Mouse (Mus musculus): ENCODE results near the gene Espn. TPM values are rescaled to one million over a fixed set of nuclear protein-coding genes. Genes with fewer than 3 reads are reported as not detected.

Espn gene
- polyA plus RNA-seq, 1 experiment, result 0.48 TPM

DNA sequence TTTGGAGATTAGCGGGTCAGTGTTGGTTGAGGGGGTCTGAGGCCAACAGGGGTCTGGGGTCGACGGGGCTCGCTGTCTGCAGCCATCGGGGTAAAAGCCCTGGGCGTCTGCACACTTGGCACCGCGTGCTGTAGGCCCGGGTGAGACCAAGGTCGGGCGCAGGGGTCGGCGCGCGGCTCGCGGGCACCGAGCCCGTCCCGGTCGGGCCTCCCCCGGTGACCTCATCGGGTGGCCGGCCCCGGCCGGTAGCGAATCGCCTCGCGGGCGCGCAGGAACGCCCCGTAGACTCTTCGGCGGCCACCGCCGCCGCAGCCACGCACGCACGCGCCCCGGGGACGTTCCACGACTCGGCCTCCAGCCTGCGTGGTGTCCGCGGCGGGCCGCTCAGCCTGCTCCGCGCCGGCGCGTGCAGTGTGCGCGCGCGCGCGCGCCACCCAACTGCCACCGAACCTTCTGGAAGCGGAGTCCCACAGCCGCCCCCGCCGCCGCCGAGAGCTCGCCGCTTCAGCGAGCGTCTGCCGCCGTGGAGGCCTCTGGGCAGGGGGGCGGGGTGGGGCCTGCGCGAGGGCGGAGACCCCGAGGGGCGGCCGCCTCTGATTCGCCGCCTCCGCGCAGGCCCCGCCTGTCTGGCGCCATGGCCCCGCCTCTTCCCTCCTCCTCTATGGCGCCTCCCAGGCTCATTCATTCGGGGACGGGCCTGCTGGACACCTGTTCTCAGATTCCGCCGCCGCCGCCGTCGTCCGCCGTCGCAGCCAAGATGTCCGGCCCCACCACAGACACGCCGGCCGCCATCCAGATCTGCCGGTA is 25.6 kb upstream of the Espn start, which contains the start of gene Acot7:
Acot7 (plus strand) TSS at position 598 of the 807 bp plus-strand sequence.
- no peak for TF ChIP-seq CTCF (IDR thresholded peaks at IDR 0.05; ENCODE audit: borderline replicate concordance, extremely low read depth, insufficient read depth, insufficient read length)
- TF ChIP-seq POLR2A (IDR thresholded peaks at IDR 0.05; ENCODE audit: borderline replicate concordance, extremely low read depth, insufficient read depth, insufficient read length, poor library complexity, severe bottlenecking), result peak; percentile 87

DNA sequence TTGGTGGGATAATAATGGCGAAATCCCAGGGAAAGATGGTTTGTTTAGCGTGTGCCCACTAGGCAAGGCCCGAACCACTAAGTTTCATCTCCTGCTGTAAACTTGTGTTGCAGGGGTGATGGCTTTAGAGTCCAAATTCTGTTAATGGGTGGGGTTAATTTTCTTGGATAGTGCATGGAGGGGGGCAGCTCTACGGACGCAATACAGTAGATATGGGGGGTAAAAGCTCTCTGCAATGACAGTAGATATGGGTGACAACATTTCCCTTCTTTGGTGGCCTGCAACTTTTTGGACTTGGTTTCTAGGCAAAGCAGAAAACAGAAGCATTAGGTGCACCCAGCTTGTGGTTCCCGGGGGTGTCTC is 25.0 kb upstream of the Espn start:
- no peak for DNase-seq (ENCODE audit: low read depth)
- TF ChIP-seq POLR2A (IDR thresholded peaks at IDR 0.05; ENCODE audit: borderline replicate concordance, extremely low read depth, insufficient read depth, insufficient read length, poor library complexity, severe bottlenecking) (no peak), CTCF (IDR thresholded peaks at IDR 0.05; ENCODE audit: borderline replicate concordance, extremely low read depth, insufficient read depth, insufficient read length) (no peak)

More for the DNA sequence above, 25.6 kb upstream of the Espn start, which contains the start of gene Acot7:
- peak; percentile 98 for DNase-seq (ENCODE audit: low read depth)

DNA sequence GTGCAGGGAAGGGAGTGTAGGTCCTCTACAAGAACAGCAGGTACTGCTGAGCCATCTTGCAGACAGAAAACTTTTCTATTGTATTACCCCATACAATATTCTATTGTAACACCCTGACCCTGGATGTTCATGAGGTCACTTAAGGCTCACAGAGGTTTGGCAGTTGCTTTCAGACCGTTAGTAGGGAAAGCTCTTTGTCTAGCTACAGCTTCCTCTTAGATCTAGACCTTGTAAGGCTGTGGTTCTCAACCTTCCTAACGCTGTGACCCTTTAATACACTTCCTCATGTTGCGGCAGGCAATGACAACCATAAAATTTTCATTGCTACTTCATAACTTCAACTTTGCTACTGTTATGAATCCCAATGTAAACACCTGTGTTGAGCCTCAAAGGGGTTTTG is 24.5 kb upstream of the Espn start:
- no peak for TF ChIP-seq POLR2A (IDR thresholded peaks at IDR 0.05; ENCODE audit: borderline replicate concordance, extremely low read depth, insufficient read depth, insufficient read length, poor library complexity, severe bottlenecking)
- no peak for TF ChIP-seq CTCF (IDR thresholded peaks at IDR 0.05; ENCODE audit: borderline replicate concordance, extremely low read depth, insufficient read depth, insufficient read length)
- DNase-seq (ENCODE audit: low read depth), result no peak

DNA sequence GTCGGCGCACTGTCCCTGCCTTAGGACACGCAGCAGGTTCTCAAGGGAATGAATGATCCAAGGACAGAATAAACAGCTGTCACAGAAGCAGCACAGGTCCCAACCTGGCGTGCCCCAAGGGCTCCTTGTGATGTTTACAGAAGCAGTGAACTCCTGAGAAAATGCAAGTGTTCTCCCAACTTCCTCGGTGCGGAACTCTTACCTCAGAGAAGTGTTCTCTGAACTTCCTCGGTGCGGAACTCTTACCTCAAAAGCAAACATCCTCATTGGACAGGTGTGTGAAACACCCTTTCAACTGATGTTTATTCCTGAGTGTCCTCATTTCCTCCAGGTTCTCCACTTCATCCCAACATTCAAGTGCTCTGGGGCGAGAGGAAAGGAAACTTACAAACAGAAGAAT is 21.8 kb upstream of the Espn start:
- no peak for DNase-seq (ENCODE audit: low read depth)
- TF ChIP-seq POLR2A (IDR thresholded peaks at IDR 0.05; ENCODE audit: borderline replicate concordance, extremely low read depth, insufficient read depth, insufficient read length, poor library complexity, severe bottlenecking) (no peak), CTCF (IDR thresholded peaks at IDR 0.05; ENCODE audit: borderline replicate concordance, extremely low read depth, insufficient read depth, insufficient read length) (no peak)

DNA sequence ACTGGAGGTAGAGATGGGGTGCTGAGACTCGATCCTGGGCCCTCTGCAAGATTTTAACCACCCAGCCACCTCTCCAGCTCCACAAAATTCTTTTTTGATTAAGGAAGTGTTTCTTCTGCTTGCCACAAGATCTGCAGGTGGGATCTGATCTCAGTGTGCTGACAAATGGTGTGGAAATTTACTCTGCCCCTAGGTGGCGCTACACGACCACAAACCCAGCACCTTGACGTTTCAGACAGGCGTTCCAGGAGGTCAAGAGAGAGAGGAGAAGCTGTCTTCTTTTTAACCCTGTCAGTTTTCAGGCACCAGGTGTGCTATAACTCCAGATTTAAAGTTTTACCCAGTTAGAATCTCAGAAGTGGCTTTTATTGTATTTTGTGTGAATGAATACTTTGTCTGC is 20.9 kb upstream of the Espn start:
- DNase-seq (ENCODE audit: low read depth), result peak; percentile 85
- TF ChIP-seq CTCF (IDR thresholded peaks at IDR 0.05; ENCODE audit: borderline replicate concordance, extremely low read depth, insufficient read depth, insufficient read length) (peak; percentile 90), POLR2A (IDR thresholded peaks at IDR 0.05; ENCODE audit: borderline replicate concordance, extremely low read depth, insufficient read depth, insufficient read length, poor library complexity, severe bottlenecking) (no peak)

DNA sequence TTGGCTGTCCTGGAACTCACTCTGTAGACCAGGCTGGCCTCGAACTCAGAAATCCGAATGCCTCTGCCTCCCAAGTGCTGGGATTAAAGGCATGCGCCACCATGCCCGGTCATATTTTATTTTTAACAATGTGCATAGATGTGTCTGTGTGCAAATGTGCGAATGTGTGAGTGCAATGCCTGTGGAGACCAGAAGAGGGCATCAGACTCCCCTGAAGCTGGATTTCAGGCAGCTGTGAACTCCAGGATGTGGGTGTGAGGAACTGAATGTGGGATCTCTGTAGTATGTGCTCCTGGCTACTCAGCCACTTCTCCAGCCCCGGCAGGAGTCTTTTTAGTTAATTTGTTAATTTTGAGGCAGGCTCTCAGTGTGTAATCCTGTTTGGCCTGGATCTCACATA is 19.4 kb upstream of the Espn start:
- TF ChIP-seq POLR2A (IDR thresholded peaks at IDR 0.05; ENCODE audit: borderline replicate concordance, extremely low read depth, insufficient read depth, insufficient read length, poor library complexity, severe bottlenecking) (no peak), CTCF (IDR thresholded peaks at IDR 0.05; ENCODE audit: borderline replicate concordance, extremely low read depth, insufficient read depth, insufficient read length) (peak; percentile 29; the same call in 1 of the 2 replicates)

DNA sequence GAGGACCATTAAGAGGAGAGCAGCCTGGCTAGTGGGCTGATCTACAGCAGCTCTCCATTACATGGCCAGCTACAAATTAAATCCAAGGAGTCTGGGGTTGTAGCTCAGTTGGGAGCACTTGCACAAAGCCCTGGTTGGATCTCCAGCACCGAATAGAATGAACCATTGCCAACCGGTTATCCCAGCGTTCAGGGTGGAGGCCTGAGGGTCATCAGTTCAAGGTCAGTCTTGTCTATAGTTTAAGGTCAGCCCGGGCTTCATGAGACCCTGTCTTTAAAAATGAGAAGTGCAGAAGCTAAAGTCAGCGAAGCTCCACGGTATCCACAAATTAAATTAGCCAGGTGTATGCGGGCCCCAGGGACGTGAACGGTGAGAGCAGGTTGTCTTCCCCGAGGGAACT is 18.1 kb upstream of the Espn start:
- TF ChIP-seq POLR2A (IDR thresholded peaks at IDR 0.05; ENCODE audit: borderline replicate concordance, extremely low read depth, insufficient read depth, insufficient read length, poor library complexity, severe bottlenecking) (no peak), CTCF (IDR thresholded peaks at IDR 0.05; ENCODE audit: borderline replicate concordance, extremely low read depth, insufficient read depth, insufficient read length) (no peak)
- DNase-seq (ENCODE audit: low read depth), result no peak

More for the DNA sequence above, 19.4 kb upstream of the Espn start:
- no peak for DNase-seq (ENCODE audit: low read depth)

DNA sequence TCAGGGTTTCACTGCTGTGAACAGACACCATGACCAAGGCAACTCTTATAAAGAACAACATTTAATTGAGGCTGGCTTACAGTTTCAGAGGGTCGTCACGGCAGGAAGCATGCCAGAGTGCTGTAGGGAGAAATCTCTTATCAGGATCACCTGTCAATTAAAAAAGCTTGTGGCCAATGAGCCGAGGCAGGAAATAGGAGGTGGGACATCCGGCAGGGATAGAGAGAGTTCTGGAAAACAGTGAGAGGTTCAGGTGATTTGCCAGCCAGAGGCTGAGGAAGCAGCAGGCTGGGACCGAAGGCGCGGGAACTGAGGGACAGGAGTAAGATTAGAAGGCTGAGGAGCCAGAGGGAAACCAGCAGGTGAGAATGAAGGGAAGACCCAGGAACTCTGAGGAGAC is 16.9 kb upstream of the Espn start:
- TF ChIP-seq CTCF (IDR thresholded peaks at IDR 0.05; ENCODE audit: borderline replicate concordance, extremely low read depth, insufficient read depth, insufficient read length), result no peak
- no peak for TF ChIP-seq POLR2A (IDR thresholded peaks at IDR 0.05; ENCODE audit: borderline replicate concordance, extremely low read depth, insufficient read depth, insufficient read length, poor library complexity, severe bottlenecking)
- no peak for DNase-seq (ENCODE audit: low read depth)

DNA sequence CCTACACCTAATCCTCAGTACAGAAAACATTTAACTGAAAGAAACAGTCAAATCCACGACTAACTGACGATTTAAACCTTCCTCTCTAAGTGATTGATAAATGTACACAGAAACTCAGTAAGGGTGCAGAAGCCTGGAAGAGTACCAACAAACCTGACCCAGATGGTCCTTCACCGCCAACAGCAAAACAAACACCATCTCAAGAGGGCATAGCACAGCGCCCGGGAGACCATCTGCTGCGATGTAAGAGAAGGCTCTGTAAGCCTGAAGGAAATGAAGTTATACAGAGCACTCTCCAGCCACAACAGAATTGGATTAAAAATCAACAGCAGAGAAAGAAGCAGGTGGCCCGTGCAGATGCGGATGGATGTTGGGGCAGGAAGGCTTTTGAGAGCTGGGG is 15.9 kb upstream of the Espn start:
- no peak for TF ChIP-seq POLR2A (IDR thresholded peaks at IDR 0.05; ENCODE audit: borderline replicate concordance, extremely low read depth, insufficient read depth, insufficient read length, poor library complexity, severe bottlenecking)
- TF ChIP-seq CTCF (IDR thresholded peaks at IDR 0.05; ENCODE audit: borderline replicate concordance, extremely low read depth, insufficient read depth, insufficient read length), result no peak
- peak; percentile 85 for DNase-seq (ENCODE audit: low read depth)

DNA sequence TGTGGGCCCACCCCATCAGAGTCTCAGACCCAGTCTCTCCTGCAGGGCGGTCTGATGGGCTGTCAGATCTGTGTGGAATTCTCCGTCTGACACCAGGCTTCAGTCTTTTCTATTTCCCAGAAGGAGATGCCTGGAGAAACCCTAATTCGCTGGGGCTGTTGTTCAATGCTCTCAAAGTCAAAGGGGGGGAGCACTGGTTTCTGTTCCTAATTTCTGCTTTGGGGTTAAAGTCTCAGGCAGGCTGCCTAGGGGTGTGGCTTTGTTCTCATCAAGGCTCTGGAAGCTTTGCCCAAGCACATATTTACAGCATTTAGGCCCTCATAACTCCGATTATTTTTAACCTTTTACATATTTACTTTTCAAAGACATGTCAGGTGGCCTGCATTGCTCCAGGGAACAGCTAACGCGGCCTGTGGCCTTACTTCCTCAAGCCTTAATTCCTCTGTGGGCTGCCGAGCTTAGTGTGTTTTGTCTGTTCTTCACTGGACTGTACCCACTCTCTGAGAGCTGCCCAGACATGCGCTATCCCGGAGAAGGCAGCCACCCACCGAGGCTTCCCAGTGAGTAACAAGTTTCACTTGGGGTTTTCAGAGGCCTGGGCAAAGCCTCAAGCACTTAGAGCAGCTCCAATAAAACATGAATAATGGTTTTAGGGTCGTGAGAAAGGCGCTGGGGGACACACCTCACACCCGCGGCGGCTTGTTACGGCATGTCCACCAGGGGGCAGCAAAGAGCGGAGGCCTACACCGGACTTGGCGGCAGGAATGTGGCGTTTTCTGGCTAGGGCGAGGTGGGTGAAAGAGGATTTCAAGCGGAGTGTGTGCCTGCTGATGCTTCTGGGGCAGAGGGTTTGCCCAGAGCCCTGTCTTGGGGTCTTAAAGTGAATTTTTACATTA is 13.1 kb upstream of the Espn start:
- DNase-seq (ENCODE audit: low read depth), result peak; percentile 52
- TF ChIP-seq CTCF (IDR thresholded peaks at IDR 0.05; ENCODE audit: borderline replicate concordance, extremely low read depth, insufficient read depth, insufficient read length) (peak; percentile 93), POLR2A (IDR thresholded peaks at IDR 0.05; ENCODE audit: borderline replicate concordance, extremely low read depth, insufficient read depth, insufficient read length, poor library complexity, severe bottlenecking) (no peak)

DNA sequence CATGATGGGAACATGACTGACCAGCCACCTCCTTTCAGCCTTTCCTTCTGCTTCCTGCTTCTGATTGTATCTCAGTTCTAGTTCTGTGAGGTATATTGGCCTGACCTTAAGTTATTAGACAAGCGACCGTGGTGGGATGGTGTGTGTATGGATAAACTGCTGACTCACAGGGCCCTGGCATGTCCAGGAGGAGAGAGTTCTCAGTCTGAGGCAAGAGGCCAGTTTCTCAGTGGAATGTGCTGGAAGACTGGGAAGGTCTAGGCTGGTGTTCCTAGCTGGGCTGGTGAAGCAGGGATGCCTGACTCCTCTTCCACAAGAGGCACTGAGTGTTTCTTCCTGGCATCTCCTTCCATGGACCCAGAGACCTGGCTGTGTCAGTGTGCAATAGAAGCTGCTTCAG is 10.6 kb upstream of the Espn start:
- TF ChIP-seq POLR2A (IDR thresholded peaks at IDR 0.05; ENCODE audit: borderline replicate concordance, extremely low read depth, insufficient read depth, insufficient read length, poor library complexity, severe bottlenecking), result no peak
- no peak for TF ChIP-seq CTCF (IDR thresholded peaks at IDR 0.05; ENCODE audit: borderline replicate concordance, extremely low read depth, insufficient read depth, insufficient read length)
- DNase-seq (ENCODE audit: low read depth), result no peak

Data from brain, embryonic 14.5 days (tissue).